Mouse (Mus musculus) brown adipose tissue, adult 24 weeks (tissue): ENCODE data around the gene Naxe. TPM values are rescaled to one million over a fixed set of nuclear protein-coding genes. Genes with fewer than 3 reads are reported as not detected.

Experiments used
- H3K27ac ChIP-seq: fragments of 200-500 bp; replicated peaks from 2 replicates; pipeline ENCODE4 v1.5.1; 2012; ENCODE audit warnings: low read depth, mild to moderate bottlenecking, low read length
- H3K4me1 ChIP-seq: fragments of 200-500 bp; 2 replicates; pipeline ENCODE4 v1.6.1; 2012; ENCODE audit warnings: low read length, mixed read lengths; ENCODE audit not compliant: control insufficient read depth, insufficient read depth, insufficient read length
- H3K4me3 ChIP-seq: fragments of 200-500 bp; 2 replicates; pipeline ENCODE4 v1.5.1; 2012; ENCODE audit warnings: low read depth, mild to moderate bottlenecking, low read length, moderate library complexity; ENCODE audit not compliant: insufficient read depth
- polyA plus RNA-seq: library from polyadenylated mRNA; stranded (reverse); fragments of >200 nt; gene quantifications from 2 replicates; pipeline ENCODE4 v1.2.4, GENCODE M21; 2012; ENCODE audit not compliant: missing spikeins, insufficient read depth, insufficient read length

The Naxe gene
- polyA plus RNA-seq, 1 experiment = 153 TPM

DNA sequence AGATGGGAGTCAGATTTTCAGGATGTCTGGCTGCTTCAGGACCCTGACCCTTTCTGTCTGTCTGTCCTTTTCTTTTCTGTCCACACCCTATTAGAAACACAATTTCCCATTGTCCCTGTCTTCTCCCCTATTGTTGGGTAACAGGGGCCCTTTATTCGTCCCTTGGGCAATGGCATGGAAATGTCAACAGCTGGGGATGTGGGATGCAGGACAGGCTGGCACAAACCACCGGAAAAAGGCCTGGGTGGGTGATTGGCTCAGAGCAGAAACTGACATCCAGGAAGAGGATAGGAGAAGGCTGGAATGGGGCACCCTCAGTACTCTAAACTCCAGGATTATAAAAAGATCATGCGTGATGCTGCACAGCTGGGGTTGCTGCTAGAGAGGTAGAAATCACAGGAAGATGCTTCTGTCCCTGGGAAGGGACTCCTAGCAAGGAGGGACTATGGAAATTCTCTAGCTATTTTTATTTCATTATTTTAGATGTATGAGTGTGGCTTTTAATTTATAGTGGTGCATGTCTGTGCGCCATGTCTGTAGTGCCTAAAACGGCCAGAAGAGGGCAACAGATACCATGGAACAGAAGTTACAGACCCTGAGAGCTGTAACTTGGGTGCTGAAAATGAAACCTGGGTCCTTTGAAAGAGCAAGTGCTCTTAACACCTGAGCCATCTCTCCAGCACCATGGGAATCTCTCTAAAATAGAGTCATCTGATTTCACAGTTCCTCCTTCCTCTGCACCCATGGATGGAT, 30.7 kb downstream of the Naxe start, which contains the start of gene Hapln2:
Gene Hapln2 (minus strand): TSS at position 150 of the 753 bp plus-strand sequence.
- Histone ChIP-seq H3K27ac (no peak within 1 kb of the TSS), H3K4me3 (no peak within 1 kb of the TSS), H3K4me1 (peaks cover 3% of the 10 kb centered on the region; the same call in 1 of the 2 replicates)

DNA sequence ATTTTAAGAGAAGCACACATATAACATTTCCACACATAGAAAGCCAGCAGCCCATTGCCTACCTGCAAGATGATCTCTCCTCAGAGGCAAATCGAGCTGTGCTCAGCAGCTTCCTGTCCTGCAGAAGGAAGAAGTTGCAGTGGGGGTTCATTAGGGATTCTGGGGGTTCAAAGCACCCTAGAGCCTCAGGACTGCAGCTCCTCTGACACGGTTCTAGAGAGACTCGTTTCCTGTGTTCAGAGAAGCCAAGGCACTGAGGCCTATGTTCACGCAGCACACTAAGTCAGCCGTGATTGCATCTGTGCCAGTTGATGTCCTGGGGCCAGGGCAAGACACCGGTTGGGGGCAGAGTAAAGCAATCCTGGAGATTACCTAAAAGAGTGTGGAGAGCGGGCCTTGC, 31.5 kb downstream of the Naxe start:
- Histone ChIP-seq H3K27ac (no peak overlapping the region), H3K4me1 (peaks cover 3% of the 10 kb centered on the region; the same call in 1 of the 2 replicates), H3K4me3 (no peak overlapping the region)

DNA sequence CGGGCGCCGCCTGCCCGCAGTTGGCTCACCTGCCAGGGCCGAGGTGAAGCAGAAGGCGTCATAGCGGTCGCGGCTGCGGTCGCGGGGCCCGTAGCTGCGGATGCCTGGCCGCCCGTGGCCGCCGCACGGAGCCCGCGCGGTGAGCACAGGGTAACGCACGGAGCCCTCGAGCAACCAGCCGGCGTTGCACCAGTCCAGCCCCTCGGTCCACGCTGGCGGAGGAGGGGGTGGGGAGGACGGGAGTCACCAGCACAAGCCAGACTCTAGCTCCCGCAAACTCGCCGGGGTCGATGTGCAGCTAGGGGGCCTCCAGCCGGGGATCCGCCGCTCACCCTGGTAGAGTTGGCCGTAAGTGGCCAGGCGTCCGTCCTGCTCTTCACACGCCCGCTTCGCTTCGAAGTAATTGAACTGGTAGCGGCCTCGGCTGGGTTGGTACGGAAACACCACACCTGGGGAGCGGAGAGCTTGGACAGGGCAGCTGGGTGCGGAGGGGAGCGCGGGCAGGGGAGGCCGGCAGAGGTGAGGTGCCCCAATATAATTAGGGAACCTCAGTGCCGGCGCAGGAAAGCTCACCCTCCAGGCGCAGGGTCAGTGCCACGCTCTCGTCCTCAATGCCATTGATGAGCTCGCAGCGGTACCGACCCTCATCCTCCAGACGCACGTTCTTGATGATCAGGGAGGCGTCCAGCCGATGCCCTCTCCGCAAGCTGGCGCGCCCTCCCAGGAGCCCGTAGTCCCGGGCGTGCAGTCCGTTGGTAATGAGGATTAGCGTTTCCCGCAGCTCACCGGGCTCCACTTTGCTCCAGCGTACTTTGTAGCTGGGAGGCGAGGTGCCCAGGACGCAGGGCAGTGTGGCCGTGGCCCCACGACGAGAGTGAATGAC, 34.9 kb downstream of the Naxe start:
- peak overlapping the region; percentile 72 for H3K4me3 ChIP-seq
- H3K27ac ChIP-seq = no peak overlapping the region

DNA sequence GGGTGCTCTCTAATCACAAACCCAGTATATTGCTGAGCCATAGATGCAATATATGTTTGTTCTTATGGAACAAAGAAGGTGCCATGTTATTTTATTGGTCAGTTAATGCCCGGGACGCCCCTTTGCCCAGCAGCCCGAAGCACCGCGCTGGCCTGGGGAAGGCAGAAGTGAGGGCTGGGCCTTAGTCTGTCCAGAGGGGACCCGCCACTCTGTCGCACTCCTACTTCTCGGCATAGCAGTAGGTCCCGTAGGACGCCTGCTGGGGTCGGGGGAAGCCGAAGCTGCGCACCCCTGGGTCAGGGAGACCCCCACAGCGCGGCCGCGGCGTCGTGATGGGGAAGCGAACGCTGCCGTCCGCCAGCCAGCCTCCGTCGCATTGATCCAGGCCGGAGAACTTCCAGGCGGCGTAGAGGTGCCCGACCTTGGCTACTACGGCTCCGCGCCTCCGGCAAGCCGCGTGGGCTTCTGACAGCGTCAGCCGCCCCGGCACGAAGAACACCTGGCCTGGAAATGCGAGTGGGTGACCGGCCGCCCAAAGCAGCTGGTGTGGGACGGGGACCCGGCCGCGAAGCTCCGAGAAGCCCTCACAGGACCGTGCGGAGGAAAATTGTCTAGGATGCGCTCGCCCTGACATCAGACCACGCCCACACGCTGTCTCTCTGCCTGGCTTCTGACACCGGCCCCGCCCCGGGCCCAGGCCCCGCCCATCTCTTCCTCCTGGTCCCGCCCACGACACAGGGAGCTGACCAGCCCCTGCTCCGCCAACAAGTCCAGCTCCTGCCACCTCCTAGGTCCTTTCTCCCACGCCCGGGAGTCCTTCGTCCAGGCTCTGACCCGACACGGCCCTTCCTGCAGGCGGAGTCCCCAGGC, 35.7 kb downstream of the Naxe start:
- Histone ChIP-seq H3K4me3 (peak overlapping the region; percentile 72), H3K4me1 (peaks cover 3% of the 10 kb centered on the region; the same call in 1 of the 2 replicates), H3K27ac (no peak overlapping the region)

More for the DNA sequence above, 34.9 kb downstream of the Naxe start:
- H3K4me1 ChIP-seq = peaks cover 3% of the 10 kb centered on the region; the same call in 1 of the 2 replicates

DNA sequence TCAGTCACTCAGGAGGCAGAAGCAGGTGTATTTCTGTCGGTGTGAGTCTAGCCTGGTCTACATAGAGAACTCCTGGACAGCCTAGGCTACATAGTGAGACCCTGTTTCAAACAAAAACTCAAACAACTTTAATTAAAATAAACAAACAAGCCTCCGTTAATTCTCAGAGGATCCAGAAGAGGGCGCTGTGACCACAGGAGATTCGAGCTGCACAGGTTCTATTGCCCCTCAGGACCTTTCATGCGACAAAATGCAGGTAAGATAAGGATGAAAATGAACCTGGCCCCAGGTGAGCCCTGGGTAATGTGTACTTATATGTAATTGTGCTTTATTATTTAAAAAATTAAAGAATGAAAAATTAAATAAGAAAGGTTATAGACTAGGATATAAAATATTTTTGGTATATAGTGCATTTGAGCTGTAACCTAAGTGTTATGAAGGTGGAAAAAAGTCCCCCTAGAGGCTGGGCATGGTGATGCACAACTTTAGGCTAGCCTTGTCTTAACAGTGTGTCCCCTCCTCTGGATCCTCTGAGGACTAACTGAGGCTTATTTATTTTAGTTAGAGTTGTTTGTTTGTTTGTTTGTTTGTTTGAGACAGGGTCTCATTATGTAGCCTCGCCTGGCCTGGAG, 47.5 kb downstream of the Naxe start:
- H3K4me1 ChIP-seq = no peaks in the 10 kb centered on the region
- no peak overlapping the region for H3K27ac ChIP-seq
- H3K4me3 ChIP-seq = no peak overlapping the region

Other genes with a start within 250 kb of the Naxe start
- gene Pear1, start 234.2 kb downstream of the Naxe start, polyA plus RNA-seq = 2.7 and 4.0 TPM in 2 replicates
- gene Sh2d2a, start 211.7 kb downstream of the Naxe start, polyA plus RNA-seq = not detected in 2 replicates
- gene Prcc, start 172.9 kb downstream of the Naxe start, polyA plus RNA-seq = 25.6 and 28.7 TPM in 2 replicates
- 178 and 215 TPM in 2 replicates for gene Hdgf, start 152.2 kb downstream of the Naxe start, polyA plus RNA-seq
- gene Mrpl24, start 139.0 kb downstream of the Naxe start, polyA plus RNA-seq = 158 and 172 TPM in 2 replicates
- gene Isg20l2, start 128.2 kb downstream of the Naxe start, polyA plus RNA-seq = 6.7 and 7.9 TPM in 2 replicates
- gene Rrnad1, start 127.8 kb downstream of the Naxe start, polyA plus RNA-seq = 4.5 and 6.7 TPM in 2 replicates
- not detected in 2 replicates for gene Crabp2, start 109.8 kb downstream of the Naxe start, polyA plus RNA-seq
- gene Nes, start 87.4 kb downstream of the Naxe start, polyA plus RNA-seq = 7.6 and 8.4 TPM in 2 replicates
- gene Bcan, start 58.3 kb downstream of the Naxe start, polyA plus RNA-seq = not detected in 2 replicates
- not detected in 2 replicates for gene Hapln2, start 30.9 kb downstream of the Naxe start, polyA plus RNA-seq
- gene Gpatch4, start 15.4 kb downstream of the Naxe start, polyA plus RNA-seq = 11.0 and 13.9 TPM in 2 replicates
- not detected in 2 replicates for gene Ttc24, start 19.8 kb upstream of the Naxe start, polyA plus RNA-seq
- gene Iqgap3, start 23.5 kb upstream of the Naxe start, polyA plus RNA-seq = 1.1 TPM in 1 of 2 replicates, not detected in the other
- gene Mef2d, start 83.9 kb upstream of the Naxe start, polyA plus RNA-seq = 34.8 and 50.0 TPM in 2 replicates
- not detected in 2 replicates for gene Rhbg, start 196.2 kb upstream of the Naxe start, polyA plus RNA-seq
- gene Gm38392, start 228.7 kb upstream of the Naxe start, polyA plus RNA-seq = not detected in 2 replicates
- gene Tsacc, start 238.5 kb upstream of the Naxe start, polyA plus RNA-seq = 12.9 and 20.4 TPM in 2 replicates
- gene Cct3, start 238.6 kb upstream of the Naxe start, polyA plus RNA-seq = 120 and 173 TPM in 2 replicates